Mouse (Mus musculus) myocyte (in vitro differentiated cells): Measurements from ENCODE around the gene Gm28635. TPM values are rescaled to one million over a fixed set of nuclear protein-coding genes. Genes with fewer than 3 reads are reported as not detected.
A peak's percentile ranks its signal among the peaks of the same experiment; 100 is the strongest.

Experiments
- H3K27me3 ChIP-seq: one replicate; pipeline ENCODE4 v1.6.1; 2011; ENCODE audit not compliant: control insufficient read depth, insufficient read depth, insufficient read length
- H3K36me3 ChIP-seq: one replicate; pipeline ENCODE4 v1.6.1; 2011; ENCODE audit not compliant: control insufficient read depth, insufficient read depth
- H3K4me2 ChIP-seq: one replicate; pipeline ENCODE4 v1.6.1; 2011; ENCODE audit warnings: low read depth, control low read depth
- H3K4me3 ChIP-seq: one replicate; pipeline ENCODE4 v1.5.1; 2011; ENCODE audit warnings: mild to moderate bottlenecking, control low read depth, moderate library complexity
- H3K79me2 ChIP-seq: one replicate; pipeline ENCODE4 v1.6.1; 2011; ENCODE audit not compliant: control insufficient read depth, insufficient read depth
- H3ac ChIP-seq: one replicate; pipeline ENCODE4 v1.6.1; 2011; ENCODE audit not compliant: control insufficient read depth, insufficient read length
- CEBPB ChIP-seq: IDR thresholded peaks from 2 replicates; pipeline ENCODE4 v1.6.1; 2011; ENCODE audit warnings: mild to moderate bottlenecking, moderate library complexity; ENCODE audit not compliant: poor library complexity, insufficient read depth, severe bottlenecking
- E2F4 ChIP-seq: IDR thresholded peaks from one replicate; pipeline ENCODE4 v1.6.1; 2011; ENCODE audit warnings: mild to moderate bottlenecking, control low read depth, moderate library complexity; ENCODE audit not compliant: insufficient read depth
- MAX ChIP-seq: IDR thresholded peaks from one replicate; pipeline ENCODE4 v1.6.1; 2011; ENCODE audit warnings: low read depth, mild to moderate bottlenecking, control low read depth
- MYOD1 ChIP-seq, 3 experiments: IDR thresholded peaks; one replicate each; pipeline ENCODE4 v1.6.1; 2011; ENCODE audit warnings: control low read depth in 2 of 3, low read depth in 2 of 3, mild to moderate bottlenecking in 2 of 3, moderate library complexity in 1 of 3; ENCODE audit not compliant: insufficient read length in 2 of 3, control insufficient read depth in 1 of 3
- MYOG ChIP-seq, 3 experiments: IDR thresholded peaks; one replicate each; pipeline ENCODE4 v1.6.1; 2011; ENCODE audit warnings: control low read depth in 2 of 3, low read depth in 2 of 3, mild to moderate bottlenecking in 2 of 3; ENCODE audit not compliant: insufficient read length in 2 of 3, control insufficient read depth in 1 of 3, insufficient read depth in 1 of 3
- POLR2A ChIP-seq: IDR thresholded peaks from one replicate; pipeline ENCODE4 v1.6.1; 2011; ENCODE audit warnings: low read depth, mild to moderate bottlenecking, control low read depth, moderate library complexity; ENCODE audit not compliant: insufficient read length
- POLR2AphosphoS2 ChIP-seq: IDR thresholded peaks from one replicate; pipeline ENCODE4 v1.6.1; 2011; ENCODE audit warnings: low read depth, control low read depth; ENCODE audit not compliant: insufficient read length
- REST ChIP-seq: IDR thresholded peaks from one replicate; pipeline ENCODE4 v1.6.1; 2011; ENCODE audit warnings: mild to moderate bottlenecking, control low read depth, moderate library complexity; ENCODE audit not compliant: insufficient read depth, insufficient read length
- SRF ChIP-seq: IDR thresholded peaks from one replicate; pipeline ENCODE4 v1.6.1; 2011; ENCODE audit warnings: low read depth; ENCODE audit not compliant: control insufficient read depth, insufficient read length
- TCF12 ChIP-seq: IDR thresholded peaks from one replicate; pipeline ENCODE4 v1.6.1; 2011; ENCODE audit warnings: mild to moderate bottlenecking, control low read depth; ENCODE audit not compliant: poor library complexity, insufficient read depth, severe bottlenecking
- TCF3 ChIP-seq: IDR thresholded peaks from one replicate; pipeline ENCODE4 v1.6.1; 2011; ENCODE audit warnings: low read depth, control low read depth; ENCODE audit not compliant: insufficient read length
- USF1 ChIP-seq: IDR thresholded peaks from one replicate; pipeline ENCODE4 v1.6.1; 2011; ENCODE audit warnings: low read depth, mild to moderate bottlenecking, control low read depth, moderate library complexity
- polyA plus RNA-seq: library from polyadenylated mRNA; unstranded; fragments of >200 nt; fragmentation: generic; extraction: Trizol; gene quantifications from one replicate; pipeline ENCODE4 v1.2.1, GENCODE M21; 2012; ENCODE audit warnings: missing spikeins

Gene Gm28635
- polyA plus RNA-seq, 1 experiment = not detected

DNA sequence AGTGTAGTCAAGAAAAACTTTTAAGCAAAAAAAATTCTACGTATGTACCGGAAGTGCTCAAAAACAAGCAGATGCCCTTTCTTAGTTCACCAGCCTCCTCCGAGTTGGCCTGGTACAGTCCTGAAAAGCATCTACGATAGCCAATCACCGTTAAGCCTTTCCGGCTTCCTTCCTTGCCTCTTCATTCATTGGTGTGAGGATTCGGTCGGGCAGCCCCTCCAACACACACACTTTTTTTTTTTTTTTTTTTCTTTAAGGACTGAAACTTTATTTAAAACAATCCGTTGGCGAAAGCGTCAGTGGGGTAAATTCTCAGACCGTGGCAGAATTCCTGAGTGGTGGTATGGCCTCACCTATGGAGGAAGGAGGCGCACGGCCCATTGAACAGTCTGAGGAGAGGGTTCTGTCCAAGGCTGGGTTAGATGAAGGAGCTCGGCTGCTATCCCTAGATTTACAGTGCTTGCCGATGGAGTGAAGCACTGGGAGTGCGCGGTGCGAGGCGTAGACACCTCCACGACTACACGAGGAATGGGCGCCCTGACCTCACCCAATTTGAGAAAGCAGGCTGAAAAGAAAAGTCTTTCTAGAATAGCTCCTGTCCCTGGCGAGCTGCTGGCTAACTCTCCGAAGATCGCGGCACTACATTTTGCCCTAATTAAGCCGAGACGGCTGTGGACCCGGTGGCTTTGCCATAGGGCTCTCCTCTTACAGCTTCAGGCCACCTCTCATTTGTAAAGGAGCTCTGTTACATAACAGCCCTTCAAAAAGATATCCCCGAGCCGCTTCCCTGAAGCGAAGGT is 37.9 kb upstream of the Gm28635 start:
- peak overlapping the region; percentile 79 for H3K4me3 ChIP-seq
- H3K36me3 ChIP-seq = peaks cover 5% of the 10 kb centered on the region
- TF ChIP-seq USF1 = no peak
- no peak for TF ChIP-seq TCF12
- TF ChIP-seq MYOG (IDR thresholded peaks at IDR 0.05; ENCODE audit: control insufficient read depth in 1 of 3, insufficient read depth in 1 of 3, insufficient read length in 2 of 3, low read depth in 2 of 3) = no peak
- no peak for TF ChIP-seq MAX
- peak; percentile 40 for TF ChIP-seq POLR2A
- no peak for TF ChIP-seq MYOD1 (IDR thresholded peaks at IDR 0.05; ENCODE audit: control insufficient read depth in 1 of 3, insufficient read length in 2 of 3, low read depth in 2 of 3)
- TF ChIP-seq REST = no peak
- peak overlapping the region; percentile 91 for H3ac ChIP-seq
- no peaks in the 10 kb centered on the region for H3K27me3 ChIP-seq
- peak overlapping the region; percentile 98 for H3K4me2 ChIP-seq
- peaks cover 38% of the 10 kb centered on the region for H3K79me2 ChIP-seq

DNA sequence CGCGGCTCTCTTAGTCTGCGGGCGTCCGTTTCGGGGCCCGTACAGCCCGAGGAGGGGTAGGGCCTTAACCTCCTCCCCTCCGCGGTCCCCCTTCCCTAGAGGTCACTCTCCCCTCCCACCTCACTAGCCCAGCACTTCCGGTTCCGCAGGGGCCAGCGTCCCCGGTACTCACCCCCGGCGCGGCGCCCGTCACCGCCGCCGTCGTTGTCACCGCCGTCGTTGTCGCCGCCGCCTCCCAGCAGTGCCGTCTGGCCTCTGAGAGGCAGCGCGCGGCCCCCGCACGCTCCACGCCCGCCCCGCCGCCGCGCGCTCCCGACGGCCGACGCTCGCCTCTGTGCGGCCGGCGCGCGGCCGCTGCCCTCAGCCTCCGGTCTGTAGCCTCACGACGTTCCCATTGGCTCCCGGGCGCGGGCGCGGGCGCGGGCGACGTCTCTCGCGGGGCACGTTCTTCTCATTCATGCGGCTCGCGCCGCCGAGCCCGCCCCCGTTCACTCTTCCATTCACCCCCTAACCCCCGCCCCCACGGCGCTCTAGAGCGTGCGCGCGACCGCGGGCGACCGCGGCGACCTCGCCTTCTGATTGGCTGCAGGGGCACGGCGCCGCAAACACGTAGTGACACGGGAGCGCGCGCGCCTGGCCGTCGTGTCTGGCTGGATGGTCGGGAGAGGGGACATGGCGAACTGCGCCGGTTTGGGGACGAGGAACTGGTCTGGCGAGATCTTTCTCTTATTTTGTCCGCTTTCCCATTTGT is 37.1 kb upstream of the Gm28635 start, which contains the start of gene Zdhhc5:
Gene Zdhhc5 (minus strand): TSS at position 370 of the 751 bp plus-strand sequence.
- peaks cover 13% of the 10 kb centered on the region for H3K36me3 ChIP-seq

DNA sequence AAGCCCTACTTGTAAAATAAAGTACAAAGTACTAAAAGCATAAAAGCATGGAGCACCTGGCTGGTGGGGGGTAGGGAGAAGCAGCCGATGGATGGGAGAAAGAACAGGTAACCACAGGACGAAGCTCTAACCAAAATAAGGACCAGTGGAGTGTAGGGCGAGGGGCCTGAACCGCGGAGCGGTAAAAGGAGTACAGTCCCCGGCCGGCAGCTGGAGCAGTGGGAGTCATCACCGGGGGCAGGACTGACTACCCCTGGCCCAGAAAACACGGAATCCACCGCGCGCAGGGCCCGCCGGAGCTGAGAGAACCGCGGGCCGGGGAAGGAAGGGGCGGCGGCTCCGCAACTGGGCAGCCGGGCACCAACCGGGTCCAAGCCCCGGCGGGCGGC is 36.6 kb upstream of the Gm28635 start:
- Histone ChIP-seq H3K4me3 (peak overlapping the region; percentile 79), H3K4me2 (peak overlapping the region; percentile 88), H3K79me2 (peaks cover 52% of the 10 kb centered on the region), H3ac (peak overlapping the region; percentile 91), H3K36me3 (peaks cover 18% of the 10 kb centered on the region), H3K27me3 (no peaks in the 10 kb centered on the region)
- TF ChIP-seq MAX = no peak

More for the DNA sequence above, 37.1 kb upstream of the Gm28635 start, which contains the start of gene Zdhhc5:
- H3K4me3 ChIP-seq = peak within 1 kb of the TSS; percentile 79
- TF ChIP-seq E2F4 = no peak
- no peak for TF ChIP-seq MYOG (IDR thresholded peaks at IDR 0.05; ENCODE audit: control insufficient read depth in 1 of 3, insufficient read depth in 1 of 3, insufficient read length in 2 of 3, low read depth in 2 of 3)
- no peak for TF ChIP-seq USF1
- peak; percentile 94 for TF ChIP-seq POLR2A
- TF ChIP-seq POLR2AphosphoS2 = peak; percentile 87
- no peak for TF ChIP-seq TCF12
- peak; percentile 37 for TF ChIP-seq SRF
- H3K79me2 ChIP-seq = peaks cover 46% of the 10 kb centered on the region
- H3K4me2 ChIP-seq = peak within 1 kb of the TSS; percentile 98
- H3ac ChIP-seq = peak within 1 kb of the TSS; percentile 91
- no peaks in the 10 kb centered on the region for H3K27me3 ChIP-seq

DNA sequence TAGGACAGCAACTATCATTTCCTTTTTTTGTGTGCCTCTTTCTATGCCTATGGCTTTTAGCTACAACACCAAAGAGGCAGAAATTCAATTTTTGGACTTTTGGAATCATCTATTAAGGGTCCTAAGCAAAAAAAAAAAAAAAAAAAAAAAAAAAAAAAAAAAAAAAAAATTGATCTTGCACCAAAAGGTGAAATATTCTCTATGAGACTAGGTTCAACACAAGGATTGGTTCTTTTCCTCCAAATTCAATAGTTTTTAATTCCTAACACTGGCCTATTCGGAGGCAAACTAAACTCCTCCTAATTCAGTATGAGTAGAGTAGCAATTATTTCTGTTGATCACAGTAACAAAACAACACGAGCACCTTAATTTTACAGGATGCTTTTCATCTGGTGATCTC is 34.1 kb upstream of the Gm28635 start:
- Histone ChIP-seq H3ac (no peak overlapping the region), H3K4me3 (no peak overlapping the region), H3K27me3 (no peaks in the 10 kb centered on the region), H3K4me2 (no peak overlapping the region), H3K79me2 (peaks cover 76% of the 10 kb centered on the region), H3K36me3 (peaks cover 31% of the 10 kb centered on the region)
- TF ChIP-seq TCF3 = no peak
- no peak for TF ChIP-seq MYOD1 (IDR thresholded peaks at IDR 0.05; ENCODE audit: control insufficient read depth in 1 of 3, insufficient read length in 2 of 3, low read depth in 2 of 3)
- TF ChIP-seq SRF = no peak
- TF ChIP-seq TCF12 = no peak
- TF ChIP-seq REST = no peak
- no peak for TF ChIP-seq POLR2A
- TF ChIP-seq MYOG (IDR thresholded peaks at IDR 0.05; ENCODE audit: control insufficient read depth in 1 of 3, insufficient read depth in 1 of 3, insufficient read length in 2 of 3, low read depth in 2 of 3) = no peak
- no peak for TF ChIP-seq MAX
- TF ChIP-seq USF1 = no peak
- no peak for TF ChIP-seq E2F4
- TF ChIP-seq CEBPB = no peak
- no peak for TF ChIP-seq POLR2AphosphoS2

DNA sequence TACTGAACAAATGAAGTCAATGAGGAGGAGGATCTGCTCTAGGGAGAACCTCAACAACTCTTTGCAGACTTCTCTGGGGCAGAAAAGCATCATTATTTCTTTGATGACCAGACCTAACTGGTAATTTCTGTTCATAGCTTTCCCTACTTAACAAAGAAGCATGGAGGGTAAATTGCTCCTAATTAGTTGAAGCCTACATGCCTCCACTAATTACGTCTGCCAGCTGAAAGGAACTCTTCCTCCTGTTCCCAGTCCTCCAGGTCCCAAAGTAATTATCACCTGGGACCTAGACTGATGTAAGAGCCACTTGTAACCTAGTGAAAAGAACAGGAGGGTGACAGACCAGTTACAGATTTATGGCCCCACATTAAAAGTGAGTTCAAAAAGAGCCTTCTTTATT is 29.7 kb upstream of the Gm28635 start:
- TF ChIP-seq SRF (no peak), MAX (no peak), TCF12 (no peak), MYOG (IDR thresholded peaks at IDR 0.05; ENCODE audit: control insufficient read depth in 1 of 3, insufficient read depth in 1 of 3, insufficient read length in 2 of 3, low read depth in 2 of 3) (no peak), REST (no peak), POLR2AphosphoS2 (no peak), MYOD1 (IDR thresholded peaks at IDR 0.05; ENCODE audit: control insufficient read depth in 1 of 3, insufficient read length in 2 of 3, low read depth in 2 of 3) (no peak), USF1 (no peak), E2F4 (no peak), CEBPB (no peak), POLR2A (no peak), TCF3 (no peak)
- Histone ChIP-seq H3ac (no peak overlapping the region), H3K27me3 (no peaks in the 10 kb centered on the region), H3K4me3 (no peak overlapping the region), H3K4me2 (no peak overlapping the region), H3K79me2 (peaks cover 88% of the 10 kb centered on the region), H3K36me3 (peaks cover 37% of the 10 kb centered on the region)
